Mouse (Mus musculus): Measurements from ENCODE around the gene Papss2.

- no peak for TF ChIP-seq CTCF (IDR thresholded peaks at IDR 0.05; ENCODE audit: borderline replicate concordance, insufficient read depth, low read depth, low read length)
- no peak for TF ChIP-seq POLR2A (IDR thresholded peaks at IDR 0.05; ENCODE audit: borderline replicate concordance, insufficient read depth, low read length)
Measured at GRCm38 (mm10) chr19:32680894-32681293, 85.3 kb downstream of the Papss2 start.

All from cerebellum, adult 2 months (tissue).